Mouse (Mus musculus): ENCODE measurements around the gene Shmt1. TPM values are rescaled to one million over a fixed set of nuclear protein-coding genes. Genes with fewer than 3 reads are reported as not detected.
A peak's percentile ranks its signal among the peaks of the same experiment; 100 is the strongest.

The Shmt1 gene
- polyA plus RNA-seq, 1 experiment: 15.3 TPM

GRCm38 (mm10) chr11:60830433-60831052 lies 19.0 kb upstream of the Shmt1 start, which contains the start of gene Dhrs7b:
Gene Dhrs7b, plus strand, starts transcription at chr11:60830631.
- no peak for TF ChIP-seq CTCF (IDR thresholded peaks at IDR 0.05; ENCODE audit: extremely low read depth, insufficient read length, insufficient replicate concordance, low read depth, low read length)
- TF ChIP-seq POLR2A (IDR thresholded peaks at IDR 0.05; ENCODE audit: low read depth, low read length): no peak; the same call in 1 of the 2 replicates
- H3K36me3 ChIP-seq (ENCODE audit: control insufficient read depth, insufficient read depth, low read length): no peaks in the 10 kb centered on the region
- peak within 1 kb of the TSS; percentile 80 for H3K27ac ChIP-seq (ENCODE audit: insufficient read depth, low read depth, low read length)
- H3K4me1 ChIP-seq (ENCODE audit: control insufficient read depth, insufficient read depth, insufficient read length, low read length): peaks cover 4% of the 10 kb centered on the region; the same call in 1 of the 2 replicates
- H3K4me3 ChIP-seq (ENCODE audit: low read depth, low read length): peak within 1 kb of the TSS; percentile 70
- WGBS: under 1% methylated on average over 34 of the region's 34 CpGs
- no peaks in the 10 kb centered on the region for H3K27me3 ChIP-seq (ENCODE audit: control insufficient read depth, insufficient read depth, low read length)

- WGBS: 20% methylated on average over 2 of the region's 2 CpGs
- Histone ChIP-seq H3K4me1 (ENCODE audit: control insufficient read depth, insufficient read depth, insufficient read length, low read length) (peaks cover 4% of the 10 kb centered on the region; the same call in 1 of the 2 replicates), H3K27me3 (ENCODE audit: control insufficient read depth, insufficient read depth, low read length) (no peaks in the 10 kb centered on the region), H3K36me3 (ENCODE audit: control insufficient read depth, insufficient read depth, low read length) (no peaks in the 10 kb centered on the region), H3K4me3 (ENCODE audit: low read depth, low read length) (no peak overlapping the region), H3K27ac (ENCODE audit: insufficient read depth, low read depth, low read length) (no peak overlapping the region)
- TF ChIP-seq CTCF (IDR thresholded peaks at IDR 0.05; ENCODE audit: extremely low read depth, insufficient read length, insufficient replicate concordance, low read depth, low read length) (no peak), POLR2A (IDR thresholded peaks at IDR 0.05; ENCODE audit: low read depth, low read length) (no peak)
Measured at GRCm38 (mm10) chr11:60828903-60829302, 17.4 kb upstream of the Shmt1 start.

GRCm38 (mm10) chr11:60827241-60827945 lies 15.9 kb upstream of the Shmt1 start:
- 56% methylated on average over 4 of the region's 4 CpGs for WGBS
- TF ChIP-seq POLR2A (IDR thresholded peaks at IDR 0.05; ENCODE audit: low read depth, low read length) (no peak), CTCF (IDR thresholded peaks at IDR 0.05; ENCODE audit: extremely low read depth, insufficient read length, insufficient replicate concordance, low read depth, low read length) (no peak)
- Histone ChIP-seq H3K27me3 (ENCODE audit: control insufficient read depth, insufficient read depth, low read length) (no peaks in the 10 kb centered on the region), H3K27ac (ENCODE audit: insufficient read depth, low read depth, low read length) (no peak overlapping the region), H3K4me3 (ENCODE audit: low read depth, low read length) (no peak overlapping the region), H3K36me3 (ENCODE audit: control insufficient read depth, insufficient read depth, low read length) (no peaks in the 10 kb centered on the region), H3K4me1 (ENCODE audit: control insufficient read depth, insufficient read depth, insufficient read length, low read length) (peaks cover 4% of the 10 kb centered on the region; the same call in 1 of the 2 replicates)

- H3K36me3 ChIP-seq (ENCODE audit: control insufficient read depth, insufficient read depth, low read length): no peaks in the 10 kb centered on the region
- peaks cover 4% of the 10 kb centered on the region; the same call in 1 of the 2 replicates for H3K4me1 ChIP-seq (ENCODE audit: control insufficient read depth, insufficient read depth, insufficient read length, low read length)
- H3K27me3 ChIP-seq (ENCODE audit: control insufficient read depth, insufficient read depth, low read length): no peaks in the 10 kb centered on the region
- H3K27ac ChIP-seq (ENCODE audit: insufficient read depth, low read depth, low read length): no peak overlapping the region
- H3K4me3 ChIP-seq (ENCODE audit: low read depth, low read length): no peak overlapping the region
- TF ChIP-seq POLR2A (IDR thresholded peaks at IDR 0.05; ENCODE audit: low read depth, low read length) (no peak), CTCF (IDR thresholded peaks at IDR 0.05; ENCODE audit: extremely low read depth, insufficient read length, insufficient replicate concordance, low read depth, low read length) (no peak)
- 41% methylated on average over 1 of the region's 1 CpGs for WGBS
Measured at GRCm38 (mm10) chr11:60826700-60827099, 15.2 kb upstream of the Shmt1 start.

GRCm38 (mm10) chr11:60825191-60825590 lies 13.7 kb upstream of the Shmt1 start:
- H3K27ac ChIP-seq (ENCODE audit: insufficient read depth, low read depth, low read length): peak overlapping the region; percentile 53
- H3K36me3 ChIP-seq (ENCODE audit: control insufficient read depth, insufficient read depth, low read length): no peaks in the 10 kb centered on the region
- no peaks in the 10 kb centered on the region; the same call in 1 of the 2 replicates for H3K4me1 ChIP-seq (ENCODE audit: control insufficient read depth, insufficient read depth, insufficient read length, low read length)
- H3K4me3 ChIP-seq (ENCODE audit: low read depth, low read length): no peak overlapping the region
- TF ChIP-seq POLR2A (IDR thresholded peaks at IDR 0.05; ENCODE audit: low read depth, low read length) (no peak), CTCF (IDR thresholded peaks at IDR 0.05; ENCODE audit: extremely low read depth, insufficient read length, insufficient replicate concordance, low read depth, low read length) (no peak)
- 19% methylated on average over 3 of the region's 3 CpGs for WGBS
- H3K27me3 ChIP-seq (ENCODE audit: control insufficient read depth, insufficient read depth, low read length): no peaks in the 10 kb centered on the region

GRCm38 (mm10) chr11:60823771-60824170 lies 12.3 kb upstream of the Shmt1 start:
- Histone ChIP-seq H3K36me3 (ENCODE audit: control insufficient read depth, insufficient read depth, low read length) (no peaks in the 10 kb centered on the region), H3K27ac (ENCODE audit: insufficient read depth, low read depth, low read length) (no peak overlapping the region), H3K27me3 (ENCODE audit: control insufficient read depth, insufficient read depth, low read length) (no peaks in the 10 kb centered on the region), H3K4me1 (ENCODE audit: control insufficient read depth, insufficient read depth, insufficient read length, low read length) (no peaks in the 10 kb centered on the region; the same call in 1 of the 2 replicates), H3K4me3 (ENCODE audit: low read depth, low read length) (no peak overlapping the region)
- 73% methylated on average over 2 of the region's 2 CpGs for WGBS
- TF ChIP-seq CTCF (IDR thresholded peaks at IDR 0.05; ENCODE audit: extremely low read depth, insufficient read length, insufficient replicate concordance, low read depth, low read length): no peak
- TF ChIP-seq POLR2A (IDR thresholded peaks at IDR 0.05; ENCODE audit: low read depth, low read length): no peak

GRCm38 (mm10) chr11:60816398-60816797 lies 4.9 kb upstream of the Shmt1 start:
- 59% methylated on average over 5 of the region's 5 CpGs for WGBS
- Histone ChIP-seq H3K4me1 (ENCODE audit: control insufficient read depth, insufficient read depth, insufficient read length, low read length) (no peaks in the 10 kb centered on the region), H3K36me3 (ENCODE audit: control insufficient read depth, insufficient read depth, low read length) (no peaks in the 10 kb centered on the region), H3K4me3 (ENCODE audit: low read depth, low read length) (no peak overlapping the region), H3K27me3 (ENCODE audit: control insufficient read depth, insufficient read depth, low read length) (no peaks in the 10 kb centered on the region; the same call in 1 of the 2 replicates), H3K27ac (ENCODE audit: insufficient read depth, low read depth, low read length) (no peak overlapping the region)
- TF ChIP-seq CTCF (IDR thresholded peaks at IDR 0.05; ENCODE audit: extremely low read depth, insufficient read length, insufficient replicate concordance, low read depth, low read length) (no peak), POLR2A (IDR thresholded peaks at IDR 0.05; ENCODE audit: low read depth, low read length) (no peak)
